Mouse (Mus musculus) adipocyte (in vitro differentiated cells): Measurements from ENCODE around the gene Limch1.

Experiments
- DNase-seq: peaks from one replicate; pipeline ENCODE4 v3.0.0-alpha.2; 2016; ENCODE audit warnings: low spot score

Gene Limch1

GRCm38 (mm10) chr5:66979332-66980218 is 233.9 kb downstream of the Limch1 start:
- peak; percentile 90 for DNase-seq

GRCm38 (mm10) chr5:66980862-66981261 is 235.2 kb downstream of the Limch1 start:
- DNase-seq: no peak

- no peak for DNase-seq
Measured at GRCm38 (mm10) chr5:66983104-66983503, 237.5 kb downstream of the Limch1 start.

GRCm38 (mm10) chr5:66988926-66989325 is 243.3 kb downstream of the Limch1 start:
- DNase-seq: peak; percentile 41

GRCm38 (mm10) chr5:66989531-66989930 is 243.9 kb downstream of the Limch1 start:
- DNase-seq: no peak

GRCm38 (mm10) chr5:66992401-66992800 is 246.8 kb downstream of the Limch1 start:
- no peak for DNase-seq

GRCm38 (mm10) chr5:66993076-66993475 is 247.4 kb downstream of the Limch1 start:
- no peak for DNase-seq

- no peak for DNase-seq
Measured at GRCm38 (mm10) chr5:66996124-66996523, 250.5 kb downstream of the Limch1 start.

GRCm38 (mm10) chr5:66996886-66997599 is 251.4 kb downstream of the Limch1 start:
- no peak for DNase-seq

- no peak for DNase-seq
Measured at GRCm38 (mm10) chr5:66997600-66997930, 251.9 kb downstream of the Limch1 start.

GRCm38 (mm10) chr5:66998341-66998740 is 252.7 kb downstream of the Limch1 start:
- DNase-seq: no peak

- no peak for DNase-seq
Measured at GRCm38 (mm10) chr5:67002346-67002745, 256.7 kb downstream of the Limch1 start.

GRCm38 (mm10) chr5:67004619-67005018 is 259.0 kb downstream of the Limch1 start:
- DNase-seq: no peak

GRCm38 (mm10) chr5:67011043-67011870 is 265.6 kb downstream of the Limch1 start:
- DNase-seq: peak; percentile 74

- DNase-seq: no peak
Measured at GRCm38 (mm10) chr5:67011985-67012384, 266.4 kb downstream of the Limch1 start.

GRCm38 (mm10) chr5:67013926-67014325 is 268.3 kb downstream of the Limch1 start:
- DNase-seq: no peak

GRCm38 (mm10) chr5:67016450-67016849 is 270.8 kb downstream of the Limch1 start:
- peak; percentile 87 for DNase-seq

GRCm38 (mm10) chr5:67024459-67025050 is 278.9 kb downstream of the Limch1 start:
- DNase-seq: no peak

GRCm38 (mm10) chr5:67025095-67025494 is 279.5 kb downstream of the Limch1 start:
- DNase-seq: no peak

GRCm38 (mm10) chr5:67025581-67025980 is 280.0 kb downstream of the Limch1 start:
- DNase-seq: no peak

- DNase-seq: no peak
Measured at GRCm38 (mm10) chr5:67028786-67029185, 283.2 kb downstream of the Limch1 start.

- no peak for DNase-seq
Measured at GRCm38 (mm10) chr5:67029946-67030345, 284.3 kb downstream of the Limch1 start.
